7 mouse cellular contexts compared by ENCODE assay signal in genomic region chr12:51377003-51377887, GRCm38 (mm10). TPM values are rescaled to one million over a fixed set of nuclear protein-coding genes. Genes with fewer than 3 reads are reported as not detected.
DNase-seq lines count a peak whose midpoint lies in the region; ATAC-seq and TF ChIP-seq lines count a peak whose summit lies in the region.

TSS of gene Scfd1 (plus strand) at chr12:51377510.

- peak within 1 kb of the TSS; percentile 68 for H3K4me2 ChIP-seq in intestine, postnatal 0 days (replicated peaks; ENCODE audit: low read depth)
- H3K4me2 ChIP-seq in midbrain, embryonic 12.5 days (replicated peaks), result peak within 1 kb of the TSS; percentile 68

- H3K9ac ChIP-seq in intestine, postnatal 0 days (ENCODE audit: low read depth, low read length), result peak within 1 kb of the TSS; percentile 90
- peak within 1 kb of the TSS; percentile 84 for H3K9ac ChIP-seq in midbrain, embryonic 12.5 days (replicated peaks)

- H3K4me1 ChIP-seq in embryonic facial prominence, embryonic 10.5 days, result 0 out of 2 replicates have a peak, but pooled peaks cover 3% of the 10 kb centered on the region
- H3K4me1 ChIP-seq in intestine, postnatal 0 days (replicated peaks; ENCODE audit: control insufficient read depth, insufficient read depth, low read length), result 0 out of 2 replicates have a peak, but pooled peaks cover 4% of the 10 kb centered on the region
- H3K4me1 ChIP-seq in midbrain, embryonic 12.5 days, result no peaks in the 10 kb centered on the region
- peaks cover 2% of the 10 kb centered on the region; the same call in 1 of the 2 replicates for H3K4me1 ChIP-seq in small intestine, adult 2 months (ENCODE audit: control insufficient read depth, insufficient read depth, insufficient read length, low read length)

- peak; percentile 88 for TF ChIP-seq POLR2A in small intestine, adult 2 months (IDR thresholded peaks at IDR 0.05; ENCODE audit: low read depth, low read length)

- no peaks in the 10 kb centered on the region for H3K9me3 ChIP-seq in embryonic facial prominence, embryonic 10.5 days
- H3K9me3 ChIP-seq in intestine, postnatal 0 days (ENCODE audit: control insufficient read depth), result no peaks in the 10 kb centered on the region
- no peaks in the 10 kb centered on the region for H3K9me3 ChIP-seq in midbrain, embryonic 12.5 days

- peak within 1 kb of the TSS; percentile 81 for H3K4me3 ChIP-seq in embryonic facial prominence, embryonic 10.5 days
- H3K4me3 ChIP-seq in intestine, postnatal 0 days (ENCODE audit: low read depth, low read length), result peak within 1 kb of the TSS; percentile 89
- peak within 1 kb of the TSS; percentile 73 for H3K4me3 ChIP-seq in midbrain, embryonic 12.5 days
- H3K4me3 ChIP-seq in small intestine, adult 2 months (ENCODE audit: low read depth, low read length), result peak within 1 kb of the TSS; percentile 76

- peak within 1 kb of the TSS; percentile 91 for H3K27ac ChIP-seq in embryonic facial prominence, embryonic 10.5 days (replicated peaks)
- peak within 1 kb of the TSS; percentile 80 for H3K27ac ChIP-seq in intestine, postnatal 0 days (ENCODE audit: low read depth, low read length)
- peak within 1 kb of the TSS; percentile 80 for H3K27ac ChIP-seq in midbrain, embryonic 12.5 days (replicated peaks)
- H3K27ac ChIP-seq in small intestine, adult 2 months (ENCODE audit: insufficient read depth, low read depth, low read length), result peak within 1 kb of the TSS; percentile 93

- 1% methylated on average over 34 of the region's 34 CpGs for WGBS in embryonic facial prominence, embryonic 10.5 days
- WGBS in intestine, postnatal 0 days, result 1% methylated on average over 34 of the region's 34 CpGs
- 2% methylated on average over 34 of the region's 34 CpGs for WGBS in midbrain, embryonic 12.5 days
- WGBS in small intestine, adult 2 months, result 1% methylated on average over 34 of the region's 34 CpGs

- H3K27me3 ChIP-seq in embryonic facial prominence, embryonic 10.5 days (replicated peaks; ENCODE audit: low read depth, poor library complexity, severe bottlenecking), result no peaks in the 10 kb centered on the region
- H3K27me3 ChIP-seq in intestine, postnatal 0 days (replicated peaks; ENCODE audit: control insufficient read depth, insufficient read depth, low read length), result no peaks in the 10 kb centered on the region
- H3K27me3 ChIP-seq in midbrain, embryonic 12.5 days, result no peaks in the 10 kb centered on the region
- no peaks in the 10 kb centered on the region for H3K27me3 ChIP-seq in small intestine, adult 2 months (ENCODE audit: control insufficient read depth, insufficient read depth, low read length)

- peak; percentile 100 for ATAC-seq in intestine, postnatal 0 days
- ATAC-seq in midbrain, embryonic 12.5 days (ENCODE audit: low FRiP score, low read depth), result peak; percentile 100

- peak; percentile 12; the same call in 1 of the 2 replicates for TF ChIP-seq CTCF in intestine, postnatal 0 days (IDR thresholded peaks at IDR 0.05; ENCODE audit: low read depth)
- TF ChIP-seq CTCF in small intestine, adult 2 months (IDR thresholded peaks at IDR 0.05; ENCODE audit: extremely low read depth, insufficient read length, insufficient replicate concordance, low read depth, low read length), result no peak

- DNase-seq in adrenal gland, postnatal 10 days, result peak; percentile 96
- peak; percentile 95 for DNase-seq in embryonic facial prominence, embryonic 10.5 days (ENCODE audit: low spot score)
- DNase-seq in gonadal fat pad, adult 2 months (ENCODE audit: low read depth), result peak; percentile 61
- DNase-seq in left cerebral cortex, postnatal 4 days, result peak; percentile 95

- intact Hi-C loops in left cerebral cortex, postnatal 4 days (cut with DNase I), result no loop called here

- peaks cover 43% of the 10 kb centered on the region for H3K36me3 ChIP-seq in embryonic facial prominence, embryonic 10.5 days (replicated peaks)
- H3K36me3 ChIP-seq in intestine, postnatal 0 days (ENCODE audit: control insufficient read depth, insufficient read depth), result peaks cover 9% of the 10 kb centered on the region
- H3K36me3 ChIP-seq in midbrain, embryonic 12.5 days, result peaks cover 17% of the 10 kb centered on the region
- H3K36me3 ChIP-seq in small intestine, adult 2 months (ENCODE audit: control insufficient read depth, insufficient read depth, low read length), result peaks cover 16% of the 10 kb centered on the region

RNA-seq across cellular contexts. Expression of gene Scfd1, which starts in this region (rescaled TPM):
- 10 to 100 TPM; 55.9 to 60.7 TPM for total RNA-seq in adrenal gland, postnatal 10 days (2021)
- polyA plus RNA-seq in embryonic facial prominence, embryonic 10.5 days (2016; fragmentation: Nextera tagmentation; extraction: Ambion mirVana), result 62.3 and 63.7 TPM in 2 replicates
- polyA plus RNA-seq in gonadal fat pad, adult 2 months (2012; rRNA removed), result 15.7 and 21.9 TPM in 2 replicates
- 68.5 and 69.6 TPM in 2 replicates for polyA plus RNA-seq in intestine, postnatal 0 days (2015; fragmentation: Nextera tagmentation; extraction: Ambion mirVana)
- total RNA-seq in left cerebral cortex, postnatal 4 days (2021), result 10 to 100 TPM; 45.4 to 46.9 TPM
- 73.2 and 74.9 TPM in 2 replicates for polyA plus RNA-seq in midbrain, embryonic 12.5 days (2016; fragmentation: Nextera tagmentation; extraction: Ambion mirVana)
- 1.8 and 5.5 TPM in 2 replicates for polyA plus RNA-seq in small intestine, adult 2 months (2012; rRNA removed)

Comparison
In these comparisons a context has a peak if more than half of its experiments do, and no peak if none do; other contexts are left out.
1. Peak in every context shown above with its lines: DNase-seq, ATAC-seq, H3K4me3 ChIP-seq and H3K27ac ChIP-seq.